Mouse (Mus musculus) splenic B cell, adult 2 months (primary cell): ENCODE measurements around the gene Dmac2.
"Not testable (repeated sequence)": the region's sequence is repeated elsewhere in the genome, so short reads cannot be mapped to it uniquely, and the experiment has no call there.

Source experiments
- DNase-seq: peaks from one replicate; pipeline ENCODE4 v3.0.0-alpha.2; 2011; ENCODE audit warnings: low read depth, low spot score
- H3K27me3 ChIP-seq: 2 replicates; pipeline ENCODE4 v1.6.1; 2012; ENCODE audit warnings: mild to moderate bottlenecking, low read length, moderate library complexity, mixed read lengths; ENCODE audit not compliant: control insufficient read depth, poor library complexity, insufficient read depth, severe bottlenecking
- H3K36me3 ChIP-seq: 2 replicates; pipeline ENCODE4 v1.6.1; 2012; ENCODE audit warnings: mild to moderate bottlenecking, low read length, moderate library complexity, mixed read lengths; ENCODE audit not compliant: control insufficient read depth, poor library complexity, insufficient read depth, severe bottlenecking

Gene Dmac2

GRCm38 (mm10) chr7:25618865-25619721, at the start of gene Dmac2:
Gene Dmac2, plus strand, starts transcription at chr7:25619414.
- peaks cover 3% of the 10 kb centered on the region for H3K36me3 ChIP-seq
- peak; percentile 97 for DNase-seq
- H3K27me3 ChIP-seq, result no peaks in the 10 kb centered on the region

- H3K36me3 ChIP-seq, H3K27me3 ChIP-seq, DNase-seq: not testable (repeated sequence)
Observed at GRCm38 (mm10) chr7:25573806-25574205, 45.4 kb upstream of the Dmac2 start.

GRCm38 (mm10) chr7:25575105-25575504, 44.1 kb upstream of the Dmac2 start:
- no peak for DNase-seq

GRCm38 (mm10) chr7:25575870-25576269, 43.3 kb upstream of the Dmac2 start:
- DNase-seq, result no peak

More at GRCm38 (mm10) chr7:25575105-25575504, 44.1 kb upstream of the Dmac2 start:
- H3K36me3 ChIP-seq, result no peaks in the 10 kb centered on the region
- no peaks in the 10 kb centered on the region for H3K27me3 ChIP-seq

DNA sequence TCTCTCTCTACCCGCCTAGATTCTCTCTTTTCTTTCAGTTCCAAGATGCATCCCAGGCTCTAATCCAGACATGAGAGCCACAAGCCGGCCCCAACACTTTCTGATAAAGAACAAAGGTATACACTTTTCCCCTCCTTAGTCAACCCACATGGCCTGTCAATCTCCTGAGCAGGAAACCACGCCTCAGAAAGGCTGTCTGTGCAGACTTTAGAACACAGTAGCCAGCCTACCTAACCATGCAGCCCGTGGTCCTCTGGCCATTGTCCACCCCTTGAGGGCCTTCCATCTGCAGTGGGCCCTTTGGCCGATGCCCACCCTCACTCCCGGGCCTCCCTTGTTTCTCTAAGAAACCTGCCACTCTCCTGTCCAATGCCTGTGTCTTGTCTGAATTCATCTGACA, 42.9 kb upstream of the Dmac2 start:
- DNase-seq, H3K36me3 ChIP-seq, H3K27me3 ChIP-seq: not testable (repeated sequence)

More at GRCm38 (mm10) chr7:25575870-25576269, 43.3 kb upstream of the Dmac2 start:
- Histone ChIP-seq H3K27me3 (no peaks in the 10 kb centered on the region), H3K36me3 (no peaks in the 10 kb centered on the region)

GRCm38 (mm10) chr7:25576793-25577437, 42.3 kb upstream of the Dmac2 start:
- H3K27me3 ChIP-seq, H3K36me3 ChIP-seq: not testable (repeated sequence)
- peak; percentile 85 for DNase-seq

DNA sequence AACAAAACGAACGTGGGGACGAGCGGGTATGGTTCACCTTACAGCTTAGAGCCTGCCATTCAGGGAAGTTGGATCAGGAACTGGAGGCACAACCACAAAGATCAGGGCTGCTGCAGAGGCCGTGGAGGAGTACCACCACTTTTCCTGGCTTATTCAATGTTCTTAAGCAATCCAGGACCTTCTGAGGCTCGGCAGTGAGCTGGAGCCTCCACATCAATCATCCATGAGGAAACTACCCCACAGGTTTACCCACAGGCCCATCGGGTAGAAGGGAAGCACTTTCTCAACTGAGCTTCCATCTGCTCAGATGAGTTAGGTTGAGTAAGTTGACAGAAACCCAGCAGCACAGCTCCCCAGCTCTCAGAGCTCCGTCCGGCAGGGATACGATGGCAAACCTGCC, 39.8 kb upstream of the Dmac2 start:
- H3K36me3 ChIP-seq, result no peaks in the 10 kb centered on the region
- no peak for DNase-seq
- H3K27me3 ChIP-seq, result no peaks in the 10 kb centered on the region

GRCm38 (mm10) chr7:25582301-25582810, 36.9 kb upstream of the Dmac2 start:
- no peak for DNase-seq
- H3K27me3 ChIP-seq, result no peaks in the 10 kb centered on the region
- no peaks in the 10 kb centered on the region for H3K36me3 ChIP-seq

GRCm38 (mm10) chr7:25584651-25585050, 34.6 kb upstream of the Dmac2 start:
- Histone ChIP-seq H3K36me3 (no peaks in the 10 kb centered on the region), H3K27me3 (no peaks in the 10 kb centered on the region)
- DNase-seq, result no peak

- no peaks in the 10 kb centered on the region for H3K27me3 ChIP-seq
- DNase-seq, result peak; percentile 77
- no peaks in the 10 kb centered on the region for H3K36me3 ChIP-seq
Observed at GRCm38 (mm10) chr7:25585351-25586204, 33.6 kb upstream of the Dmac2 start.

- DNase-seq, result no peak
- H3K27me3 ChIP-seq, result no peaks in the 10 kb centered on the region
- no peaks in the 10 kb centered on the region for H3K36me3 ChIP-seq
Observed at GRCm38 (mm10) chr7:25591226-25591625, 28.0 kb upstream of the Dmac2 start.

- peak; percentile 35 for DNase-seq
- Histone ChIP-seq H3K27me3 (no peaks in the 10 kb centered on the region), H3K36me3 (no peaks in the 10 kb centered on the region)
Observed at GRCm38 (mm10) chr7:25593859-25594258, 25.4 kb upstream of the Dmac2 start.

DNA sequence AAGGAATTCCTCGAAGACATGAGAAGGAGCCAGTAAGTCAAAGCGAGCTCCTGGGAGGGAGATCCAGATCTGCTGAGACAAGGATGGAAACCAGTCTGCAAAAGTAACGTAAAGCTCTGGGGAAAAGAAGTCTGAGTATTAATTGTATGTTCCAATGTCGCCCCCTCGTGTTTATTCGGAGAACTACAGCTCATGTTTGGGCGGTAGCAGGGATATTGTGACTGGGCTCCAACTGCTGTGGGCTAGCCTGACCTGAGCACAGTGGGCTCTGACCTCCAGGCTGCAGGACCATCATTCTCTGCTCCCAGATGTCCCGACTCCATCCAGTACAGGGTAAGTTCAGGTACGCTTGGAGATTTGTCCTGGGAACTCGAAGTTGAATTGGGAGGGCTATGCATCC, 19.6 kb upstream of the Dmac2 start:
- no peaks in the 10 kb centered on the region for H3K36me3 ChIP-seq
- DNase-seq, result peak; percentile 88
- H3K27me3 ChIP-seq, result no peaks in the 10 kb centered on the region

DNA sequence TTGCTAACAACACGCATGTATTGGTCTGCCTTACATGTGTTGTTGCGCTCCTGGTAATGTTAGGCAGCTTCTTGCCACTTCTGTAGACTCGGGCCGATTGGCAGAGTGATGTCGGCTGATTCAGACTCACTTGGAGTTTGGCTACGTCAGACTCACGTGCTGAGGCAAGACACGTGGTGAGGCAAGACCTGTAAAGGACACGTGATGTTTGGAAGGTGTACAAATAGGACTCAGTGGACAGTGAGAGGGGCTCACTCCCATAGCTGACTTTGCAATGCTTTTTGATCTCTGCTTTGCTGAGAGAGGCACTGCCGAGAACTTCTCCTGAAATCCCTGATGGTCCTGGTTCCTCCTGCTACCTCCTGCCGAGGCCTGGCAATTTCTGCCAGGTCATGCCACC, 18.5 kb upstream of the Dmac2 start:
- Histone ChIP-seq H3K27me3 (no peaks in the 10 kb centered on the region), H3K36me3 (no peaks in the 10 kb centered on the region)
- no peak for DNase-seq
